Mouse (Mus musculus): ENCODE data around the gene Kdm6b. TPM values are rescaled to one million over a fixed set of nuclear protein-coding genes. Genes with fewer than 3 reads are reported as not detected.

Gene Kdm6b
- polyA plus RNA-seq, 1 experiment from 2014 or later = 22.9 TPM

- ATAC-seq = 0 out of 2 replicates have a peak, but pooled peaks have one; percentile 13
Measured at GRCm38 (mm10) chr11:69371601-69372000, 41.9 kb downstream of the Kdm6b start.

GRCm38 (mm10) chr11:69370817-69371215 is 42.7 kb downstream of the Kdm6b start:
- ATAC-seq = no peak
- H3K4me3 ChIP-seq (ENCODE audit: low read length) = peak overlapping the region; percentile 9; the same call in 1 of the 2 replicates
- H3K4me1 ChIP-seq (ENCODE audit: control insufficient read depth, insufficient read depth, low read depth, low read length) = peaks cover 32% of the 10 kb centered on the region
- H3K9me3 ChIP-seq (ENCODE audit: control insufficient read depth, low read length) = no peaks in the 10 kb centered on the region
- no peaks in the 10 kb centered on the region for H3K36me3 ChIP-seq (ENCODE audit: control insufficient read depth, insufficient read depth, low read length)
- H3K4me2 ChIP-seq (ENCODE audit: low read length) = peak overlapping the region; percentile 45
- peak overlapping the region; percentile 22; the same call in 1 of the 2 replicates for H3K9ac ChIP-seq (ENCODE audit: low read depth, low read length)
- WGBS = 11% methylated on average over 9 of the region's 9 CpGs
- H3K27me3 ChIP-seq (replicated peaks; ENCODE audit: control insufficient read depth, insufficient read depth, low read length) = no peaks in the 10 kb centered on the region
- peak overlapping the region; percentile 75 for H3K27ac ChIP-seq (ENCODE audit: low read depth, low read length)

More at GRCm38 (mm10) chr11:69371601-69372000, 41.9 kb downstream of the Kdm6b start:
- Histone ChIP-seq H3K9me3 (ENCODE audit: control insufficient read depth, low read length) (no peaks in the 10 kb centered on the region), H3K36me3 (ENCODE audit: control insufficient read depth, insufficient read depth, low read length) (no peaks in the 10 kb centered on the region), H3K4me2 (ENCODE audit: low read length) (peak overlapping the region; percentile 45), H3K4me3 (ENCODE audit: low read length) (no peak overlapping the region; the same call in 1 of the 2 replicates), H3K4me1 (ENCODE audit: control insufficient read depth, insufficient read depth, low read depth, low read length) (peaks cover 28% of the 10 kb centered on the region), H3K27me3 (replicated peaks; ENCODE audit: control insufficient read depth, insufficient read depth, low read length) (no peaks in the 10 kb centered on the region), H3K9ac (ENCODE audit: low read depth, low read length) (peak overlapping the region; percentile 31; the same call in 1 of the 2 replicates), H3K27ac (ENCODE audit: low read depth, low read length) (peak overlapping the region; percentile 75)
- 24% methylated on average over 12 of the region's 12 CpGs for WGBS

- Histone ChIP-seq H3K4me3 (ENCODE audit: low read length) (peak overlapping the region; percentile 91), H3K36me3 (ENCODE audit: control insufficient read depth, insufficient read depth, low read length) (no peaks in the 10 kb centered on the region), H3K9ac (ENCODE audit: low read depth, low read length) (peak overlapping the region; percentile 100; the same call in 1 of the 2 replicates), H3K4me2 (ENCODE audit: low read length) (peak overlapping the region; percentile 91), H3K4me1 (ENCODE audit: control insufficient read depth, insufficient read depth, low read depth, low read length) (peaks cover 38% of the 10 kb centered on the region), H3K27me3 (replicated peaks; ENCODE audit: control insufficient read depth, insufficient read depth, low read length) (no peaks in the 10 kb centered on the region), H3K27ac (ENCODE audit: low read depth, low read length) (peak overlapping the region; percentile 100), H3K9me3 (ENCODE audit: control insufficient read depth, low read length) (no peaks in the 10 kb centered on the region)
- WGBS = 18% methylated on average over 2 of the region's 2 CpGs
- no peak for ATAC-seq
Measured at GRCm38 (mm10) chr11:69369990-69370816, 43.3 kb downstream of the Kdm6b start.

GRCm38 (mm10) chr11:69369215-69369989 is 44.1 kb downstream of the Kdm6b start, which contains the start of gene Chd3:
Gene Chd3 (minus strand): TSS chr11:69369406.
- no peak for ATAC-seq
- Histone ChIP-seq H3K27ac (ENCODE audit: low read depth, low read length) (peak within 1 kb of the TSS; percentile 100), H3K4me3 (ENCODE audit: low read length) (peak within 1 kb of the TSS; percentile 91), H3K4me1 (ENCODE audit: control insufficient read depth, insufficient read depth, low read depth, low read length) (peaks cover 46% of the 10 kb centered on the region), H3K9ac (ENCODE audit: low read depth, low read length) (peak within 1 kb of the TSS; percentile 100), H3K9me3 (ENCODE audit: control insufficient read depth, low read length) (no peaks in the 10 kb centered on the region), H3K27me3 (replicated peaks; ENCODE audit: control insufficient read depth, insufficient read depth, low read length) (no peaks in the 10 kb centered on the region), H3K36me3 (ENCODE audit: control insufficient read depth, insufficient read depth, low read length) (no peaks in the 10 kb centered on the region), H3K4me2 (ENCODE audit: low read length) (peak within 1 kb of the TSS; percentile 91)
- WGBS = 2% methylated on average over 19 of the region's 34 CpGs

- no peaks in the 10 kb centered on the region for H3K9me3 ChIP-seq (ENCODE audit: control insufficient read depth, low read length)
- peak overlapping the region; percentile 100 for H3K27ac ChIP-seq (ENCODE audit: low read depth, low read length)
- H3K36me3 ChIP-seq (ENCODE audit: control insufficient read depth, insufficient read depth, low read length) = no peaks in the 10 kb centered on the region
- H3K27me3 ChIP-seq (replicated peaks; ENCODE audit: control insufficient read depth, insufficient read depth, low read length) = no peaks in the 10 kb centered on the region
- H3K4me1 ChIP-seq (ENCODE audit: control insufficient read depth, insufficient read depth, low read depth, low read length) = peaks cover 50% of the 10 kb centered on the region
- no peak for ATAC-seq
- H3K9ac ChIP-seq (ENCODE audit: low read depth, low read length) = peak overlapping the region; percentile 100
- under 1% methylated on average over 64 of the region's 106 CpGs for WGBS
- H3K4me3 ChIP-seq (ENCODE audit: low read length) = peak overlapping the region; percentile 91
- peak overlapping the region; percentile 91 for H3K4me2 ChIP-seq (ENCODE audit: low read length)
Measured at GRCm38 (mm10) chr11:69368356-69369214, 44.9 kb downstream of the Kdm6b start.

GRCm38 (mm10) chr11:69367616-69368355 is 45.7 kb downstream of the Kdm6b start:
- Histone ChIP-seq H3K4me3 (ENCODE audit: low read length) (peak overlapping the region; percentile 91), H3K4me1 (ENCODE audit: control insufficient read depth, insufficient read depth, low read depth, low read length) (peaks cover 50% of the 10 kb centered on the region), H3K9me3 (ENCODE audit: control insufficient read depth, low read length) (no peaks in the 10 kb centered on the region), H3K27me3 (replicated peaks; ENCODE audit: control insufficient read depth, insufficient read depth, low read length) (no peaks in the 10 kb centered on the region), H3K4me2 (ENCODE audit: low read length) (peak overlapping the region; percentile 91), H3K36me3 (ENCODE audit: control insufficient read depth, insufficient read depth, low read length) (peaks cover 2% of the 10 kb centered on the region), H3K9ac (ENCODE audit: low read depth, low read length) (peak overlapping the region; percentile 100), H3K27ac (ENCODE audit: low read depth, low read length) (peak overlapping the region; percentile 100)
- WGBS = under 1% methylated on average over 21 of the region's 22 CpGs
- no peak for ATAC-seq

- peak overlapping the region; percentile 100 for H3K27ac ChIP-seq (ENCODE audit: low read depth, low read length)
- H3K4me3 ChIP-seq (ENCODE audit: low read length) = peak overlapping the region; percentile 91
- H3K9ac ChIP-seq (ENCODE audit: low read depth, low read length) = peak overlapping the region; percentile 100
- H3K4me1 ChIP-seq (ENCODE audit: control insufficient read depth, insufficient read depth, low read depth, low read length) = peaks cover 44% of the 10 kb centered on the region
- under 1% methylated on average over 22 of the region's 22 CpGs for WGBS
- peaks cover 7% of the 10 kb centered on the region for H3K36me3 ChIP-seq (ENCODE audit: control insufficient read depth, insufficient read depth, low read length)
- no peaks in the 10 kb centered on the region for H3K9me3 ChIP-seq (ENCODE audit: control insufficient read depth, low read length)
- peak overlapping the region; percentile 91 for H3K4me2 ChIP-seq (ENCODE audit: low read length)
- ATAC-seq = no peak
- H3K27me3 ChIP-seq (replicated peaks; ENCODE audit: control insufficient read depth, insufficient read depth, low read length) = no peaks in the 10 kb centered on the region
Measured at GRCm38 (mm10) chr11:69366855-69367615, 46.4 kb downstream of the Kdm6b start.
